Mouse (Mus musculus) monocyte, adult 5-6 weeks (primary cell): ENCODE data around the gene Myh8. TPM values are rescaled to one million over a fixed set of nuclear protein-coding genes. Genes with fewer than 3 reads are reported as not detected.

ENCODE experiments used
- ATAC-seq: fragments of 153-309, 156-312 bp; replicated peaks from 2 replicates; pipeline ENCODE4 v1.8.0; 2017; ENCODE audit warnings: mild to moderate bottlenecking; ENCODE audit not compliant: low TSS enrichment, insufficient number of reproducible peaks, severe bottlenecking, poor library complexity, low FRiP score
- total RNA-seq: library from RNA; stranded (forward); fragments of 200-1000, 200-491, 200-594 nt; gene quantifications from 3 replicates; pipeline ENCODE4 v1.2.3, GENCODE M21; 2017

Gene Myh8
- total RNA-seq, 1 experiment from 2014 or later, result not detected

DNA sequence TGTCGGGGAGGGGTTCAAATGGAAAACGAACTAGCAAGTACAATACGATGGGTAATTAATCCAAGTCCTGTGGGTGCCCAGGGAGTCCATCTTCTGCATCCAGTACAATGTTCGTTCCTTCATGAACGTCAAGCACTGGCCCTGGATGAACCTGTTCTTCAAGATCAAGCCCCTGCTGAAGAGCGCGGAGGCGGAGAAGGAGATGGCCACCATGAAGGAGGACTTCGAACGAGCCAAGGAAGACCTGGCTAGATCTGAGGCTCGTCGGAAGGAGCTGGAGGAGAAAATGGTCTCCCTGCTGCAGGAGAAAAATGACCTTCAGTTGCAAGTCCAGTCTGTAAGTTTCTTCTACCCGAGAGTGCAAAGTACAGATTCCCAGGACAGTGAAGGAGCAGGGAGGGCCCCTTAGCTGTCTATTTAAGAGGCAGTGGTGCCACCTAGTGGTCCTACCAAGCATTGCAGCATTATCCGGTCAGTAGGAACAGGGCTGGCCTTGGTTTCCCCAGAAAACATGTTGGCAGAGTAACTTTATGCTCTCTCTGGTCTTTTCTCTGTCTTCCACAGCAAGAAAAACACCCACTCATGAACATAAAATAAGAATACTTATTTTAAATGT, 73.3 kb downstream of the Myh8 start:
- 0 out of 2 replicates have a peak, but pooled peaks have one; percentile 50 for ATAC-seq

DNA sequence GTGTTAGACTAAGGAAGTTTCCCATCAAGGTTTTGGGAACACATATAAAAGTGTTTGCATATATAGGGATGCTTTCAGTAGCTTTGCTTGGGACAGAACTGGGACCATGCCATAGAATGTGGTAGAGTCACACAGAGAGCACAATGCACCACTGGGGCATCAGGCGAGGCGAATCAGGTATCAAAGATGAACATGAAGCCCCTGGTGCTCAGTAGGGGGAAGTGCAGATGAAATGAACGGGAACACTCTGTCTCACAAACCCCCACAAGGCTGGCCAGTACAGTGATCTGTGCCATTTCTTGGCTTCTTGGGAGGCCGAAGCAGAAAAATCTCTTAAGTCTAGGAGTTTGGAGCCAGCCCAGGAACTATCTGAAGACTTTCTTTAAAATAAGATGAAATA, 76.1 kb downstream of the Myh8 start:
- ATAC-seq, result no peak

DNA sequence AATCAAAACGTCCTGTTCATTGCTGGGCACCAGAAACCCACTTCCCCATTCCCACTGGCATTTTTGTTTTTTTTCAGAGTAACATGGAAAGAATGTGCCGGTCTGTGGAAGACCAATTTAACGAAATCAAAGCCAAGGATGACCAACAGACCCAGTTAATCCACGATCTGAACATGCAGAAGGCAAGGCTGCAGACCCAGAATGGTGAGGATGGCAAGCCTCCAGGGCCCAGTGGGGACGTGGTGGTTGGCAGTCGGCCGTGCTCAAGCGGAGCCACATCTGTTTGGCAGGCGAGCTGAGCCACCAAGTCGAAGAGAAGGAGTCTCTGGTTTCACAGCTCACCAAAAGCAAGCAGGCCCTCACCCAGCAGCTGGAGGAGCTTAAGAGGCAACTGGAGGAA, 81.1 kb downstream of the Myh8 start:
- no peak for ATAC-seq

Other genes starting within 250 kb of the Myh8 start
- gene Adprm, start 224.5 kb upstream of the Myh8 start, total RNA-seq, result 32.8 to 44.4 TPM (median 35.9 TPM) in 3 replicates
- 13.8 to 17.9 TPM (median 14.6 TPM) in 3 replicates for gene Sco1, start 224.5 kb upstream of the Myh8 start, total RNA-seq
- not detected in 3 replicates for gene Myh3, start 198.8 kb upstream of the Myh8 start, total RNA-seq
- gene Myh2, start 106.1 kb upstream of the Myh8 start, total RNA-seq, result not detected in 3 replicates
- not detected in 3 replicates for gene Myh1, start 77.1 kb upstream of the Myh8 start, total RNA-seq
- gene Myh4, start 39.1 kb upstream of the Myh8 start, total RNA-seq, result not detected in 3 replicates
- gene Myh13, start 44.5 kb downstream of the Myh8 start, total RNA-seq, result not detected in 3 replicates
- 12.4 to 34.6 TPM (median 19.5 TPM) in 3 replicates for gene Gas7, start 178.3 kb downstream of the Myh8 start, total RNA-seq